Mouse (Mus musculus) brain, embryonic 14.5 days (tissue): ENCODE data around the gene Rftn1. TPM values are rescaled to one million over a fixed set of nuclear protein-coding genes. Genes with fewer than 3 reads are reported as not detected.

Experiments
- DNase-seq: peaks from one replicate; pipeline ENCODE4 v3.0.0-alpha.2; 2011; ENCODE audit warnings: low read depth
- CTCF ChIP-seq: fragments of 200-500 bp; IDR thresholded peaks from 2 replicates; pipeline ENCODE4 v1.5.1; 2012; ENCODE audit warnings: inconsistent platforms, mild to moderate bottlenecking, moderate library complexity, borderline replicate concordance; ENCODE audit not compliant: insufficient read depth, insufficient read length; ENCODE audit errors: extremely low read depth
- POLR2A ChIP-seq: fragments of 200-500 bp; IDR thresholded peaks from 2 replicates; pipeline ENCODE4 v1.6.1; 2012; ENCODE audit warnings: mild to moderate bottlenecking, inconsistent platforms, borderline replicate concordance; ENCODE audit not compliant: poor library complexity, insufficient read depth, insufficient read length, severe bottlenecking; ENCODE audit errors: extremely low read depth
- polyA plus RNA-seq: library from polyadenylated mRNA; depleted of rRNA; stranded (reverse); fragments of >200 nt; gene quantifications from 2 replicates; pipeline ENCODE4 v1.2.3, GENCODE M21; 2012

Gene Rftn1
- polyA plus RNA-seq, 1 experiment, result 17.7 TPM

- TF ChIP-seq CTCF, result no peak
- no peak for TF ChIP-seq POLR2A
- DNase-seq, result no peak
Measured at GRCm38 (mm10) chr17:50081647-50082046, 108.8 kb downstream of the Rftn1 start.

DNA sequence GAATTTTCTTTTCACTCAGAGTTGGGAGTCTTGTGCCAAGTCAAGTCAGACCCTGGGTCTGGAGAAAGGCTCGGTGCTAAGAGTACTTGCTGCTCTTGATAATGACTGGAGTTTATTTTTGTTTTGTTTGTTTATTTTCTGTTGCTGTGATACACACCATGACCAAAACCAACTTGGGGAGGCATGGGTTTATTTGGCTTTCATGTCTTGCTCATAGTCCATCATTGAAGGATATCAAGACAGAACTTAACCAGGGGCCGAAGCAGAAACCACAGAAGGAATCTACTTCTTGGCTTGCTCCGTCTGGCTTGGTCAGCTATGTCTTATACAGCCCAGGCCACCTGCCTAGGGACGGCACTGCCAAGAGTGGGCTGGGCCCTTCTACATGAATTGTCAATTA, 109.5 kb downstream of the Rftn1 start:
- TF ChIP-seq CTCF (no peak), POLR2A (no peak)
- no peak for DNase-seq

DNA sequence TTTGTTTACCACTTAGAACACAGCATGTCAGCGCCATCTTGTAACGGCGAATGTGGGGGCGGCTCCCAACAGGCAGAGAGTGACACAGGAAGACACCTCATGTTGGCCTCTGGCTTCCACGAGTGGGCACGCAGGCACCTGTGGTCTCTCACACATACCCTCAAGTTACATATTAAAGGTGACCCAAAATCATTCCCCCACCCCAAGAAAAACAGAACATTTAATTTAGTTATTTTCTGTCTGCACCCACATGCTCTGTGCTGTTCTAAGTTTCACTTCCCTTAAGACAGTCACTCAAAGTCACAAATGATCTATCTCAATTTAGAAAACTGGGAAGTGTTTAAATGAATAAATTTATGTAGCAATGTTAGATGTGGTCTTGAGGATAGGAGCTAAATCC, 111.7 kb downstream of the Rftn1 start:
- TF ChIP-seq POLR2A (no peak), CTCF (no peak)
- no peak for DNase-seq

DNA sequence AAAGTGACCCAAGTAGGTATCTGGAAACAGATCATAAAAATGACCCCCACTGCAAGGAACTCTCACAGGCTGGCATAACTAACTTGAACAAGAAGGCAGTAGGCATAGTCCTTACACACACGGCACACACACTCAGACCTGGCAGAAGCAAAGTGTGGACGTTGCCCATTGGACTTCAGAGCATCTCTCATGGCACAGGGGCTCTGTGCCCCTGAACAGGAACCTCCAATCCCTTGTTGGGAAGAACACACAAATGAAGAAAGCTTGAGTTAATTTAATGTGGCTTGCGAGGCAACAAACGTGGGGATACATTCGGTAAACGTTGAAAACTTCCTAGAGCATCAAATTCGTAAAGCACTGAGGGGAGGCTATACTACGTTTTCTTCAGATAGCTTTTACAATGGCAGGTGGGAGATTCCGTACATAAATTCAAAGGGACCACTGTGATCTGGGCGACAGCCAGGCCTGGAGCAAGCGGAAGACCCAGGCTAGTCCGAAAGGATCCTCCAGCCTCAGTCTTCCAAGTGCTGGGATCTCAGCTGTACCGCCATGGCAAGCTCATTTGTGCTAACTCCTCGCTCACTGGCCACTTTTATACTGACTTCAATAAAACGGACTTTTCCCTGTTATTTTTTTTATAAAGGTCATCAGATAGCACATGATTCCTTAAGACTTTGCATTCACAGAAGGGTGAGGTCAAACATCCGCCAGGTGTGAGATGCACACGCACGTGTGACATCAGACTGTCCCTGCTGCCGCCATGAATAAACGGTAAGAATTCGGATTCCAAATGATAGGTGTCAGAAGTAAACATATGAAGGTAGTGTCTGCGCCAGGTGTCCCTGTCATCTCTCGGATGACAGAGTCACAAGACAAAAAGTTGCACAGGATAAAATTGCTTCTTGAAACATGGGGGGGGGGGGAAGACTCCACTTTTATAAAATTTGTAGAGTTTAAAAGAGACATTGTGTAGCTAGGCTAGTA, 117.2 kb downstream of the Rftn1 start:
- TF ChIP-seq POLR2A (no peak), CTCF (no peak)
- DNase-seq, result no peak

GRCm38 (mm10) chr17:50071602-50071988, 118.9 kb downstream of the Rftn1 start:
- no peak for TF ChIP-seq POLR2A
- TF ChIP-seq CTCF, result no peak
- DNase-seq, result no peak

DNA sequence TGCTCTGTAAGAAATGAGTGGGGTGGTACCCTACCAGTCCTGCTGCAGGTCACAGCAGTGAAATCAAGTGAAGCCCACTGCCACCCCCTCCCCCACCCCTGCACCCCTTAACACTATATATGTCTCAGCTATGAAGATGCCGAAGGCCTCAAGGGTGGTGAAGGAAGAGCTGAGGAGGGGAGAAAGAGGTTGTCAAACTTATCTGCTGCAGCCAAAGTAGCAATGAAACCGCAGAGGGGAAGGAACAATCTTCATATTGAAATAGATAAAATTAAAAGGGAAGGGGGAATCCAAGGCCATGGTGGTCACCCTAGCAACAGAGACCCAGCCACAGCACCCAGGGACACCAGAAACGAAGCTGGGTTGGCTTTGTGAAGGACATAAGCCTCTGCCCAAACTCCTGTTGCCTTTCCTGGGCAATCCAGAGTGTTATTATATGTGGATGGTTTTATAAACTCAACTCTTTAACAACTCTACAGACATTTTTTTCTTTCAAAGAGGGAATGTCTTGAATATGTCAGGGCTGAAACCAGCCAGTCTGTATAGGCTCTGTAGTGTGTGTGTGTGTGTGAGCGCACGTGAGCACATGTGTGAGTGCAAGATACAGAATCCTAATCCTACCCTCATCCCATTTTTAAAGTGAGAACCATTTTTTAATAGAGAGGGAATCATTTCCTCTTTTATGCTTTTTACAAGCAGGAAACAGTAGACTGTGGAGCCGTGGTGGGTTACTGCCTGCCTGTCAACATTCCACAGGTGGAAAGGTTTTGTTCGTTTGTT, 119.5 kb downstream of the Rftn1 start:
- TF ChIP-seq CTCF, result no peak
- no peak for TF ChIP-seq POLR2A

GRCm38 (mm10) chr17:50069897-50070636, 120.4 kb downstream of the Rftn1 start:
- peak; percentile 73 for DNase-seq
- no peak for TF ChIP-seq POLR2A
- no peak for TF ChIP-seq CTCF

More for the DNA sequence above, 119.5 kb downstream of the Rftn1 start:
- DNase-seq, result no peak

DNA sequence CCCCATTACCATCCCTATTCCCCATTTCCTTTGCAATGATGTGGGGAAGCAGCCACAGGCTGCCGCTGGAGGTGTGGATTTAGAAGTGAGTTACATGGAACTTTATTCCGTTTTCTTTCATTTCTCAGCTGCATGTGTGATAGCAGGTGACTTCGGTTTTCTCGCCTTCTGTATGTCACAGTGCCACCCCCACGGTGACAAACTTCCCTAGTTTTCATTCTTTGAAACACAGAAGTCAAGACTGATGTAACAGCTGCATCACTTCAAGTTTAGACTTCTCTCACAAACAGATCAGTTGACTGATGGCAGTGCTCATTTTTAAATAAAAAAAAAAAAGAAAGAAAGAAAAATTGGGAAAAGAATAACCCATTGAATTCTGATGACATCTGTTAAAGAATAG, 121.3 kb downstream of the Rftn1 start:
- DNase-seq, result no peak
- TF ChIP-seq CTCF (no peak), POLR2A (no peak)

DNA sequence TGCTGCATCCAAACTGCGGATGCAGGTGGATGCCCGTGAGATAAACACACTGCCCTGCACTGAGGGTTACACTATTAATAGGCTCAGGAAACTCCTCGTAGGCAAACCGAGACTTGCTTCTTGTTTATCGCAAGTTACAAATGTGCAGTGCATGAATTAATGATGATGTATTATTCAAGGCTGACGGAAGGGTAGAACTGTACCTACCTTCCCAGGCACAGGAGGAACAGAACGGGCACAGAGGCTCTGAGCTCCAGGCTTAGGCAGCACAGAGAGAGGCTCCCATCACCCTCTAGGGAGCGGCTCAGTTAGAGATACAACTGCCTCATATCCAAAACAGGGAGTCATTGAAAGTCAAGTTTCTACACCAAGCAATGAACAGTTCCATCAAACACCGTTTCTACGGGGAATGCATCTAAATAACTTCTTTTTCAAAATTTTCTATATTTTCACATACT, 121.8 kb downstream of the Rftn1 start:
- no peak for DNase-seq
- TF ChIP-seq CTCF, result no peak
- TF ChIP-seq POLR2A, result no peak

DNA sequence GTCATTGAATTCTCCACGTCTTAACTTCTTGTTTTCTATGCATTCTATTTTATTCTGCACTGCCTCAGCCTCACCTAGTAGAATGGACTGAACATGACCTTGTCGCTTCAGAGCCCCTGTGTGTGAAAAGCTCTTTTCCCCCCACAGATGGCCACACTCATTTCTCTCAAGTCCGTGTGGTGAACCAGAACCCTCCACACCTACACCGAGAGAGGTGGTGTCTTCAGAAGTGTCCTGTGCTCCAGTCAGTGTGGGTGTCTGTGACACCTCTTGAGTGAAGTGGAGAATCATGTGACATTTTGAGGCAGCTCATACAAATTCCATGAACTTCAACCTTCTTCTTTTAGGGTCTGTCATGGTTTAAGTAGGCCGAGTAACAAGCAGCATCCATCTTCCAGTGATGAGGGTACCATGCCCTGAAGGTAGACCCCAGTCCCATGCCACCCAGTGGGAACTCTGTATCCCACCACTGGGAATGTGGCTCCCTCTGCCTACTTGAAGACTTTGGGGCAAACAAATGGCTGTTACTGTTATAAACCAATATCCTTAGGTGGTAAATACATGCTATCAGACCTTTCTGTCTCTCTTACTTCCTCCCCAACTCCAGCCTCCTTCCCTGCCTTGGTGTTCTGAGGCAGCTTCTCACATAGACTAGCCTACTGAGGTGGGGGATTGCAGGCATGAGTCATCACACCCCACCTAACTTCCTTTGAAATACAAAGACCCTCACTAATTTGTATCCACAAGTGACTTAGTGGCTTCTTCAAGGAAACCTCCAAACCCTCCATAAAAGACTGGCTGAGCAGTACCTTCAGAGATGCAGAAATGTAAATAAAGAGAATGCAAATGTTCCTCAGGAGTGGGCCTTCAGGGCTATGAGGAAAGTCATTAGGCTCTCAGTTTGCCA, 122.4 kb downstream of the Rftn1 start:
- no peak for TF ChIP-seq POLR2A
- no peak for DNase-seq
